Mouse (Mus musculus): Measurements from ENCODE around the gene 4930595D18Rik.

DNA sequence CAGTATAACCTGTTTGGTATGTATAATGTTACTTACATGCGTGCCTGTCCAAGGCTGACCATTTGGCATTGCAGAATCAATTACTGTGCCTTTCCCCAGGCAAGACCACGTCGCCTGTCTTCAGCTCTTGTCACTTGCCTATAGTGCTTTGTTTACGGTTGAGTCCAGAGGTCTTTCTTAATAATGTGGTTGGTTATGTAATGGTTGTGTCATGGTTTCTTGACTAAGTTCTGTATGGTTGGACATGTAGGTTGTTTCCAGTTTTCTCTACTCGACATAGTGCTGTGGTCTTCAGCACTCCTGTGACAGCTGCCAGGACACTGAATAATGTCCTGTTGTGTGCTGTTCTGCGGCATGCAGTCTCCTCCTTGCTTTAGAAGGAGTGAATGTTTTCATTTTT is 8.5 kb upstream of the 4930595D18Rik start:
- TF ChIP-seq POLR2A (IDR thresholded peaks at IDR 0.05; ENCODE audit: borderline replicate concordance, low read depth, low read length) (no peak), CTCF (IDR thresholded peaks at IDR 0.05; ENCODE audit: low read depth, low read length) (no peak)

Data from bone marrow macrophage, adult 2 months (primary cell).